Mouse (Mus musculus) lung, adult 10 weeks (tissue): ENCODE results near the gene Dcun1d3. TPM values are rescaled to one million over a fixed set of nuclear protein-coding genes. Genes with fewer than 3 reads are reported as not detected.

Experiments used
- polyA plus RNA-seq: library from polyadenylated mRNA; stranded (reverse); fragments of 350-450 nt; fragmentation: Illumina TruSeq; extraction: RNeasy Lipid Tissue Mini Kit (QIAGEN cat#74804); gene quantifications from one replicate; pipeline ENCODE4 v1.2.3, GENCODE M21; 2014; ENCODE audit warnings: low read depth, low replicate concordance; ENCODE audit not compliant: insufficient read depth

Dcun1d3 gene
- 5.0 TPM for polyA plus RNA-seq

DNA sequence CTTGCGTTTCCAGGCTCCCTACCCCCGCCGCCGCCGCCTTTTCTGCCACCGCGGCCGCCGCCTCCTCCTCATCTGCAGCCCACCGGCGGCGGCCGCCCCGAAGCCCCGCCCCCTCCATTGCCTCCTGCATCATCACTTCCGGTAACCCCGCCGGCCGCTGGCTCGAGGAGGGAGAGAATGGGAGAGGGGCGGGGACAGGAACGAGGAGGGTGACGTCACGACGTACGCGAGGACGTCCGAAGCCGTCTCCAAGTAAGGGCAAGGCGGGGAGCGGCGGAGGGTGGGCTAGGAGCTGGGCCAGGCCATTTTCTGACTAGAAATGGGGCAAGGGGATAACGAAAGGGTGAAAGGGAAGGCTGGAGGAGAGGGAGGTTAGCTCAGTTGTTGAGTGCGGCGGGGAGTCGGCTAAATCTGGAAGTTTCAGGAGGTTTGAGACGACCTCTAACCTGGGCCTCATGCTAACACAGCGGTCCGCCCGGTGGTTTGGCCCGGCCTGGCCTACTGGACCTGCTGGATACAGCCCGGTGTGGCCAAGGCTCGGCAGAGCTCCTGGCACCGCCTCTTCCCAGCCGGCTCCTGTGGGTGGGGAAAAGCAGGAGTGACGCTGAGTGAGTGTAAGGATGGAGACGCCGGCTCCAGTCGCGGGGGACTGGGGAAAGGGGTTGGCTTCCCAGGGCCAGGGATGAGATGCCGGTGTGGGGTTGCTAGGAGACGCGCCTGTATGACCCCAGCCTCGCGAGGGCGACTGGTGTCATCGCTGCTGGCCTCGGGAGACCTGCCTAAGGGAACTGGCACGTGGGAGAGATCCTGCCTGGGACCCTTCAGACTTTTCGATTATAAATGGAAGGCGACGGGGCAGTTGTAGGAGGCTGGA, at the start of gene Dcun1d3, which contains the start of gene Lyrm1:
Dcun1d3 (minus strand) TSS at position 660 of the 874 bp plus-strand sequence.
Lyrm1 (plus strand) TSS at position 223 of the 874 bp plus-strand sequence.

Other genes starting within 250 kb of the Dcun1d3 start
- gene Acsm4, start 206.3 kb downstream of the Dcun1d3 start, polyA plus RNA-seq: not detected
- 16.5 TPM for gene Thumpd1, start 175.5 kb downstream of the Dcun1d3 start, polyA plus RNA-seq
- 2.7 TPM for gene Acsm3, start 135.4 kb downstream of the Dcun1d3 start, polyA plus RNA-seq
- 2.9 TPM for gene Rexo5, start 102.3 kb downstream of the Dcun1d3 start, polyA plus RNA-seq
- 1.8 TPM for gene Eri2, start 102.2 kb downstream of the Dcun1d3 start, polyA plus RNA-seq
- 7.2 TPM for gene Lyrm1, start 437 bp downstream of the Dcun1d3 start, polyA plus RNA-seq
- gene Dnah3, start 199.0 kb upstream of the Dcun1d3 start, polyA plus RNA-seq: 1.7 TPM
- 62.4 TPM for gene Tmem159, start 206.1 kb upstream of the Dcun1d3 start, polyA plus RNA-seq
- gene Zp2, start 249.0 kb upstream of the Dcun1d3 start, polyA plus RNA-seq: not detected